Mouse (Mus musculus) heart, embryonic 13.5 days (tissue): ENCODE results near the gene Nln. TPM values are rescaled to one million over a fixed set of nuclear protein-coding genes. Genes with fewer than 3 reads are reported as not detected.

Experiments
- ATAC-seq: fragments of 200-750 bp; cut with Nextera tagmentation; 2 replicates; pipeline ENCODE4 v1.8.0; 2017; ENCODE audit warnings: moderate TSS enrichment; ENCODE audit not compliant: insufficient number of reproducible peaks, low FRiP score, low TSS enrichment; ENCODE audit errors: extremely low read depth
- H3K27ac ChIP-seq: fragments of 300-500 bp; sonication (generic); replicated peaks from 2 replicates; pipeline ENCODE4 v1.5.1; 2015; ENCODE audit warnings: moderate library complexity, mild to moderate bottlenecking, inconsistent platforms
- H3K27me3 ChIP-seq: fragments of 300-500 bp; sonication (generic); replicated peaks from 2 replicates; pipeline ENCODE4 v1.6.1; 2015; ENCODE audit warnings: mild to moderate bottlenecking, inconsistent platforms
- H3K36me3 ChIP-seq: fragments of 300-500 bp; sonication (generic); 2 replicates; pipeline ENCODE4 v1.6.1; 2015; ENCODE audit warnings: mild to moderate bottlenecking, inconsistent platforms
- H3K4me1 ChIP-seq: fragments of 300-500 bp; sonication (generic); 2 replicates; pipeline ENCODE4 v1.6.1; 2015; ENCODE audit warnings: inconsistent platforms
- H3K4me2 ChIP-seq: fragments of 300-500 bp; sonication (generic); 2 replicates; pipeline ENCODE4 v1.6.1; 2015; ENCODE audit warnings: inconsistent platforms, mild to moderate bottlenecking, moderate library complexity
- H3K4me3 ChIP-seq: fragments of 300-500 bp; sonication (generic); 2 replicates; pipeline ENCODE4 v1.5.1; 2015; ENCODE audit warnings: moderate library complexity, mild to moderate bottlenecking, inconsistent platforms
- H3K9ac ChIP-seq: fragments of 300-500 bp; sonication (generic); 2 replicates; pipeline ENCODE4 v1.6.1; 2015; ENCODE audit warnings: inconsistent platforms, mild to moderate bottlenecking, moderate library complexity
- H3K9me3 ChIP-seq: fragments of 300-500 bp; sonication (generic); 2 replicates; pipeline ENCODE4 v1.6.1; 2016; ENCODE audit warnings: inconsistent platforms
- WGBS: fragments of 180-500 bp; shearing (Covaris S2); methylation state at CpG from one replicate; pipeline ENCODE4 v1.1.7; 2015; ENCODE audit warnings: mixed read lengths; 5-methylcytosine and 5-hydroxymethylcytosine counted together
- polyA plus RNA-seq: library from polyadenylated mRNA; unstranded; fragments of >200 nt; fragmentation: Nextera tagmentation; extraction: Ambion mirVana; gene quantifications from 2 replicates; pipeline ENCODE4 v1.2.1, GENCODE M21; 2015

Nln gene
- polyA plus RNA-seq, 1 experiment from 2014 or later, result 19.5 TPM

- H3K9me3 ChIP-seq, result peaks cover 11% of the 10 kb centered on the region
- no peak overlapping the region for H3K4me3 ChIP-seq
- peak overlapping the region; percentile 87 for H3K27ac ChIP-seq
- peak overlapping the region; percentile 26; the same call in 1 of the 2 replicates for H3K9ac ChIP-seq
- WGBS, result 18% methylated on average over 5 of the region's 5 CpGs
- peak; percentile 43; the same call in 1 of the 2 replicates for ATAC-seq
- peaks cover 30% of the 10 kb centered on the region for H3K4me1 ChIP-seq
- H3K4me2 ChIP-seq, result no peak overlapping the region; the same call in 1 of the 2 replicates
- no peaks in the 10 kb centered on the region for H3K36me3 ChIP-seq
- H3K27me3 ChIP-seq, result no peaks in the 10 kb centered on the region
These were observed 131.0 kb downstream of the Nln start for GRCm38 (mm10) chr13:103978286-103978866.

- no peaks in the 10 kb centered on the region for H3K36me3 ChIP-seq
- H3K4me3 ChIP-seq, result no peak overlapping the region
- H3K27me3 ChIP-seq, result no peaks in the 10 kb centered on the region
- H3K9ac ChIP-seq, result no peak overlapping the region
- no peak for ATAC-seq
- H3K27ac ChIP-seq, result peak overlapping the region; percentile 87
- WGBS, result 54% methylated on average over 6 of the region's 6 CpGs
- no peak overlapping the region for H3K4me2 ChIP-seq
- H3K4me1 ChIP-seq, result peaks cover 32% of the 10 kb centered on the region
- peaks cover 11% of the 10 kb centered on the region for H3K9me3 ChIP-seq
These were observed 131.6 kb downstream of the Nln start for GRCm38 (mm10) chr13:103977844-103978243.

- peaks cover 32% of the 10 kb centered on the region for H3K4me1 ChIP-seq
- H3K9ac ChIP-seq, result no peak overlapping the region
- H3K9me3 ChIP-seq, result no peaks in the 10 kb centered on the region
- H3K36me3 ChIP-seq, result no peaks in the 10 kb centered on the region
- H3K27ac ChIP-seq, result no peak overlapping the region
- H3K27me3 ChIP-seq, result no peaks in the 10 kb centered on the region
- WGBS, result 77% methylated on average over 4 of the region's 4 CpGs
- H3K4me2 ChIP-seq, result no peak overlapping the region
- no peak overlapping the region for H3K4me3 ChIP-seq
- no peak for ATAC-seq
These were observed 133.2 kb downstream of the Nln start for GRCm38 (mm10) chr13:103976181-103976724.

- Histone ChIP-seq H3K27ac (peak overlapping the region; percentile 42; the same call in 1 of the 2 replicates), H3K4me2 (peak overlapping the region; percentile 30)
- no peak for ATAC-seq
These were observed 134.3 kb downstream of the Nln start for GRCm38 (mm10) chr13:103975101-103975500.

GRCm38 (mm10) chr13:103973977-103974376 is 135.4 kb downstream of the Nln start:
- H3K36me3 ChIP-seq, result no peaks in the 10 kb centered on the region
- H3K9me3 ChIP-seq, result no peaks in the 10 kb centered on the region
- no peak for ATAC-seq
- no peak overlapping the region for H3K27ac ChIP-seq
- no peak overlapping the region for H3K4me2 ChIP-seq
- 61% methylated on average over 5 of the region's 5 CpGs for WGBS
- H3K27me3 ChIP-seq, result no peaks in the 10 kb centered on the region
- H3K4me3 ChIP-seq, result no peak overlapping the region
- no peak overlapping the region for H3K9ac ChIP-seq
- H3K4me1 ChIP-seq, result peaks cover 42% of the 10 kb centered on the region

More at GRCm38 (mm10) chr13:103975101-103975500, 134.3 kb downstream of the Nln start:
- no peak overlapping the region for H3K9ac ChIP-seq
- H3K36me3 ChIP-seq, result no peaks in the 10 kb centered on the region
- no peak overlapping the region for H3K4me3 ChIP-seq
- 39% methylated on average over 10 of the region's 10 CpGs for WGBS
- no peaks in the 10 kb centered on the region for H3K27me3 ChIP-seq
- peaks cover 37% of the 10 kb centered on the region for H3K4me1 ChIP-seq
- no peaks in the 10 kb centered on the region for H3K9me3 ChIP-seq

Other genes starting within 250 kb of the Nln start
- gene Erbin, start 189.1 kb downstream of the Nln start, polyA plus RNA-seq, result 9.3 and 10.0 TPM in 2 replicates
- gene Sgtb, start 127 bp upstream of the Nln start, polyA plus RNA-seq, result 2.2 and 2.8 TPM in 2 replicates
- gene Trappc13, start 68.9 kb upstream of the Nln start, polyA plus RNA-seq, result 41.9 and 45.7 TPM in 2 replicates
- 13.6 and 14.5 TPM in 2 replicates for gene Trim23, start 69.2 kb upstream of the Nln start, polyA plus RNA-seq
- gene Cenpk, start 119.0 kb upstream of the Nln start, polyA plus RNA-seq, result 49.5 and 53.6 TPM in 2 replicates
- 8.1 TPM in 2 replicates for gene Ppwd1, start 119.2 kb upstream of the Nln start, polyA plus RNA-seq
- 3.7 and 4.2 TPM in 2 replicates for gene Adamts6, start 178.2 kb upstream of the Nln start, polyA plus RNA-seq